Mouse (Mus musculus): ENCODE measurements around the gene Eif4g3.

DNA sequence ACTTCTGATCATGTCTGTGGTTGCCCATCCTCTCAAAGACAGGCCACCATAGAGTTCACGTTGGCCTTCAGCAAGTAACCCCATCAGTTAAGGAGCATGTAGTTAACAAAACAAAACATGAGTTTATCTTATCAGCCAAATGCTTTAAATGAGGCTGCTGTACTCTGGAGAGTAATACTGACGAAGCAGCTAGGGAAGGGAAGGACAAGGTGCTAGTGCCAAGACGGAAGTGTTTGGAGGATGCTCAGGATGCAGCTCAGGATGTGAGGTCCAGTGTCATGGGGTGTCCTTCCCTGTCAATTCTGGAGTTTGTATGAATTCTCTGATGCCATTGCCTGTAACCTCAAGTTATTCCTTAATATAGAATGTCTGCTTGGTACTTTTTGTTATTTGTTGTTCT, 75.0 kb downstream of the Eif4g3 start:
- TF ChIP-seq CTCF (IDR thresholded peaks at IDR 0.05; ENCODE audit: borderline replicate concordance, control insufficient read depth, extremely low read depth, insufficient read depth, low read length, poor library complexity): no peak
- no peak for TF ChIP-seq POLR2A (IDR thresholded peaks at IDR 0.05; ENCODE audit: control insufficient read depth, extremely low read depth, insufficient read depth, low read length, poor library complexity)

Measured in thymus, adult 2 months (tissue).